Mouse (Mus musculus) cerebellum, adult 9-10 months (tissue): ENCODE results near the gene Mrpl51.

Experiments
- DNase-seq: peaks from one replicate; pipeline ENCODE4 v3.0.0; 2022

Mrpl51 gene

GRCm38 (mm10) chr6:125191332-125192015, at the start of gene Mrpl51, which contains the start of gene Ncapd2:
TSS of gene Mrpl51 (plus strand) at chr6:125191801.
TSS of gene Ncapd2 (minus strand) at chr6:125191701.
- peak; percentile 97 for DNase-seq

GRCm38 (mm10) chr6:125142436-125142835, 49.2 kb upstream of the Mrpl51 start:
- no peak for DNase-seq

- DNase-seq, result no peak
These were observed 48.5 kb upstream of the Mrpl51 start for GRCm38 (mm10) chr6:125143128-125143527.

- no peak for DNase-seq
These were observed 47.7 kb upstream of the Mrpl51 start for GRCm38 (mm10) chr6:125143904-125144303.

GRCm38 (mm10) chr6:125145001-125145400, 46.6 kb upstream of the Mrpl51 start, which contains the start of gene Iffo1:
TSS of gene Iffo1 (plus strand) at chr6:125145241.
- peak; percentile 97 for DNase-seq

- DNase-seq, result peak; percentile 60
These were observed 46.1 kb upstream of the Mrpl51 start for GRCm38 (mm10) chr6:125145479-125145951.

GRCm38 (mm10) chr6:125146148-125146547, 45.5 kb upstream of the Mrpl51 start:
- peak; percentile 52 for DNase-seq

- peak; percentile 67 for DNase-seq
These were observed 44.8 kb upstream of the Mrpl51 start for GRCm38 (mm10) chr6:125146797-125147196.

- no peak for DNase-seq
These were observed 44.3 kb upstream of the Mrpl51 start for GRCm38 (mm10) chr6:125147329-125147728.

- DNase-seq, result peak; percentile 67
These were observed 43.2 kb upstream of the Mrpl51 start for GRCm38 (mm10) chr6:125148251-125148925.

- DNase-seq, result peak; percentile 58
These were observed 42.6 kb upstream of the Mrpl51 start for GRCm38 (mm10) chr6:125148926-125149568.

GRCm38 (mm10) chr6:125149569-125149950, 42.0 kb upstream of the Mrpl51 start:
- DNase-seq, result no peak

- DNase-seq, result no peak
These were observed 39.2 kb upstream of the Mrpl51 start for GRCm38 (mm10) chr6:125152212-125153017.

- no peak for DNase-seq
These were observed 38.6 kb upstream of the Mrpl51 start for GRCm38 (mm10) chr6:125153018-125153389.

- no peak for DNase-seq
These were observed 37.9 kb upstream of the Mrpl51 start for GRCm38 (mm10) chr6:125153682-125154081.

GRCm38 (mm10) chr6:125154550-125154949, 37.1 kb upstream of the Mrpl51 start:
- DNase-seq, result no peak

GRCm38 (mm10) chr6:125155262-125155661, 36.3 kb upstream of the Mrpl51 start:
- no peak for DNase-seq

- DNase-seq, result no peak
These were observed 35.1 kb upstream of the Mrpl51 start for GRCm38 (mm10) chr6:125156491-125156890.

- DNase-seq, result no peak
These were observed 34.5 kb upstream of the Mrpl51 start for GRCm38 (mm10) chr6:125156903-125157614.

- DNase-seq, result no peak
These were observed 32.6 kb upstream of the Mrpl51 start for GRCm38 (mm10) chr6:125158944-125159492.

GRCm38 (mm10) chr6:125159773-125160557, 31.6 kb upstream of the Mrpl51 start:
- DNase-seq, result no peak
